Mouse (Mus musculus): Measurements from ENCODE around the gene Tmem132c.

Tmem132c gene

GRCm38 (mm10) chr5:127282539-127283123 is 41.0 kb downstream of the Tmem132c start:
- DNase-seq (ENCODE audit: low spot score in 2 of 2) = no peak

GRCm38 (mm10) chr5:127286886-127287285 is 45.3 kb downstream of the Tmem132c start:
- DNase-seq (ENCODE audit: low spot score in 2 of 2) = no peak

- no peak for DNase-seq (ENCODE audit: low spot score in 2 of 2)
These were observed 48.1 kb downstream of the Tmem132c start for GRCm38 (mm10) chr5:127289659-127290058.

- no peak for DNase-seq (ENCODE audit: low spot score in 2 of 2)
These were observed 49.0 kb downstream of the Tmem132c start for GRCm38 (mm10) chr5:127290461-127291250.

- no peak for DNase-seq (ENCODE audit: low spot score in 2 of 2)
These were observed 50.0 kb downstream of the Tmem132c start for GRCm38 (mm10) chr5:127291581-127291980.

- DNase-seq (ENCODE audit: low spot score in 2 of 2) = no peak
These were observed 52.1 kb downstream of the Tmem132c start for GRCm38 (mm10) chr5:127293698-127294097.

GRCm38 (mm10) chr5:127297461-127297860 is 55.9 kb downstream of the Tmem132c start:
- DNase-seq (ENCODE audit: low spot score in 2 of 2) = no peak

GRCm38 (mm10) chr5:127298060-127298459 is 56.5 kb downstream of the Tmem132c start:
- DNase-seq (ENCODE audit: low spot score in 2 of 2) = no peak

GRCm38 (mm10) chr5:127299010-127299409 is 57.4 kb downstream of the Tmem132c start:
- no peak for DNase-seq (ENCODE audit: low spot score in 2 of 2)

GRCm38 (mm10) chr5:127300597-127301254 is 59.1 kb downstream of the Tmem132c start:
- no peak for DNase-seq (ENCODE audit: low spot score in 2 of 2)

GRCm38 (mm10) chr5:127305312-127305711 is 63.7 kb downstream of the Tmem132c start:
- no peak for DNase-seq (ENCODE audit: low spot score in 2 of 2)

GRCm38 (mm10) chr5:127305719-127306118 is 64.1 kb downstream of the Tmem132c start:
- no peak for DNase-seq (ENCODE audit: low spot score in 2 of 2)

- DNase-seq (ENCODE audit: low spot score in 2 of 2) = no peak
These were observed 65.1 kb downstream of the Tmem132c start for GRCm38 (mm10) chr5:127306726-127307125.

- DNase-seq (ENCODE audit: low spot score in 2 of 2) = no peak
These were observed 68.9 kb downstream of the Tmem132c start for GRCm38 (mm10) chr5:127310318-127311004.

- no peak for DNase-seq (ENCODE audit: low spot score in 2 of 2)
These were observed 69.4 kb downstream of the Tmem132c start for GRCm38 (mm10) chr5:127311005-127311331.

- DNase-seq (ENCODE audit: low spot score in 2 of 2) = no peak
These were observed 72.0 kb downstream of the Tmem132c start for GRCm38 (mm10) chr5:127313634-127314033.

GRCm38 (mm10) chr5:127319096-127319779 is 77.6 kb downstream of the Tmem132c start:
- DNase-seq (ENCODE audit: low spot score in 2 of 2) = no peak

- no peak for DNase-seq (ENCODE audit: low spot score in 2 of 2)
These were observed 83.0 kb downstream of the Tmem132c start for GRCm38 (mm10) chr5:127324645-127325044.

- DNase-seq (ENCODE audit: low spot score in 2 of 2) = peak in 1 of 2 experiments; percentile 10
These were observed 94.7 kb downstream of the Tmem132c start for GRCm38 (mm10) chr5:127336048-127336907.

- no peak for DNase-seq (ENCODE audit: low spot score in 2 of 2)
These were observed 95.3 kb downstream of the Tmem132c start for GRCm38 (mm10) chr5:127336908-127337265.

- DNase-seq (ENCODE audit: low spot score in 2 of 2) = no peak
These were observed 97.4 kb downstream of the Tmem132c start for GRCm38 (mm10) chr5:127339016-127339435.

All from urinary bladder, adult 18-20 months (tissue).